Mouse (Mus musculus) heart, embryonic 13.5 days (tissue): ENCODE measurements at regions not wholly inside any gene's neighbourhood (a gene's known extent, or its start where the extent isn't known, plus 50 kb on each side); places are given as distances from the start of the nearest gene placed in this dataset.

ENCODE experiments used
- ATAC-seq: fragments of 200-750 bp; cut with Nextera tagmentation; 2 replicates; pipeline ENCODE4 v1.8.0; 2017; ENCODE audit warnings: moderate TSS enrichment; ENCODE audit not compliant: insufficient number of reproducible peaks, low FRiP score, low TSS enrichment; ENCODE audit errors: extremely low read depth
- H3K27ac ChIP-seq: fragments of 300-500 bp; sonication (generic); replicated peaks from 2 replicates; pipeline ENCODE4 v1.5.1; 2015; ENCODE audit warnings: moderate library complexity, mild to moderate bottlenecking, inconsistent platforms
- H3K27me3 ChIP-seq: fragments of 300-500 bp; sonication (generic); replicated peaks from 2 replicates; pipeline ENCODE4 v1.6.1; 2015; ENCODE audit warnings: mild to moderate bottlenecking, inconsistent platforms
- H3K36me3 ChIP-seq: fragments of 300-500 bp; sonication (generic); 2 replicates; pipeline ENCODE4 v1.6.1; 2015; ENCODE audit warnings: mild to moderate bottlenecking, inconsistent platforms
- H3K4me1 ChIP-seq: fragments of 300-500 bp; sonication (generic); 2 replicates; pipeline ENCODE4 v1.6.1; 2015; ENCODE audit warnings: inconsistent platforms
- H3K4me2 ChIP-seq: fragments of 300-500 bp; sonication (generic); 2 replicates; pipeline ENCODE4 v1.6.1; 2015; ENCODE audit warnings: inconsistent platforms, mild to moderate bottlenecking, moderate library complexity
- H3K4me3 ChIP-seq: fragments of 300-500 bp; sonication (generic); 2 replicates; pipeline ENCODE4 v1.5.1; 2015; ENCODE audit warnings: moderate library complexity, mild to moderate bottlenecking, inconsistent platforms
- H3K9ac ChIP-seq: fragments of 300-500 bp; sonication (generic); 2 replicates; pipeline ENCODE4 v1.6.1; 2015; ENCODE audit warnings: inconsistent platforms, mild to moderate bottlenecking, moderate library complexity
- H3K9me3 ChIP-seq: fragments of 300-500 bp; sonication (generic); 2 replicates; pipeline ENCODE4 v1.6.1; 2016; ENCODE audit warnings: inconsistent platforms
- WGBS: fragments of 180-500 bp; shearing (Covaris S2); methylation state at CpG from one replicate; pipeline ENCODE4 v1.1.7; 2015; ENCODE audit warnings: mixed read lengths; 5-methylcytosine and 5-hydroxymethylcytosine counted together

GRCm38 (mm10) chr14:54185265-54185830 is 68.6 kb downstream of the Dad1 start:
- no peak overlapping the region for H3K4me3 ChIP-seq
- H3K27me3 ChIP-seq: no peaks in the 10 kb centered on the region
- no peak overlapping the region for H3K9ac ChIP-seq
- H3K4me2 ChIP-seq: no peak overlapping the region
- peak overlapping the region; percentile 12; the same call in 1 of the 2 replicates for H3K27ac ChIP-seq
- H3K4me1 ChIP-seq: peaks cover 69% of the 10 kb centered on the region
- no peaks in the 10 kb centered on the region for H3K36me3 ChIP-seq
- 36% methylated on average over 6 of the region's 6 CpGs for WGBS
- H3K9me3 ChIP-seq: no peaks in the 10 kb centered on the region
- ATAC-seq: no peak

- no peaks in the 10 kb centered on the region for H3K27me3 ChIP-seq
- no peaks in the 10 kb centered on the region for H3K9me3 ChIP-seq
- H3K36me3 ChIP-seq: no peaks in the 10 kb centered on the region
- ATAC-seq: no peak
- H3K4me2 ChIP-seq: no peak overlapping the region
- H3K9ac ChIP-seq: no peak overlapping the region
- whole genome bisulfite sequencing: 73% methylated on average over 3 of the region's 3 CpGs
- H3K4me3 ChIP-seq: no peak overlapping the region
- H3K27ac ChIP-seq: no peak overlapping the region
- H3K4me1 ChIP-seq: peaks cover 59% of the 10 kb centered on the region
Observed at GRCm38 (mm10) chr14:54183873-54184272, 70.0 kb downstream of the Dad1 start.

- H3K4me3 ChIP-seq: no peak overlapping the region
- WGBS: 82% methylated on average over 10 of the region's 10 CpGs
- no peaks in the 10 kb centered on the region for H3K36me3 ChIP-seq
- H3K4me1 ChIP-seq: peaks cover 61% of the 10 kb centered on the region
- no peak overlapping the region for H3K4me2 ChIP-seq
- no peaks in the 10 kb centered on the region for H3K9me3 ChIP-seq
- no peak overlapping the region for H3K27ac ChIP-seq
- no peaks in the 10 kb centered on the region for H3K27me3 ChIP-seq
- no peak overlapping the region for H3K9ac ChIP-seq
- no peak for ATAC-seq
Observed at GRCm38 (mm10) chr14:54182838-54183237, 71.1 kb downstream of the Dad1 start.

DNA sequence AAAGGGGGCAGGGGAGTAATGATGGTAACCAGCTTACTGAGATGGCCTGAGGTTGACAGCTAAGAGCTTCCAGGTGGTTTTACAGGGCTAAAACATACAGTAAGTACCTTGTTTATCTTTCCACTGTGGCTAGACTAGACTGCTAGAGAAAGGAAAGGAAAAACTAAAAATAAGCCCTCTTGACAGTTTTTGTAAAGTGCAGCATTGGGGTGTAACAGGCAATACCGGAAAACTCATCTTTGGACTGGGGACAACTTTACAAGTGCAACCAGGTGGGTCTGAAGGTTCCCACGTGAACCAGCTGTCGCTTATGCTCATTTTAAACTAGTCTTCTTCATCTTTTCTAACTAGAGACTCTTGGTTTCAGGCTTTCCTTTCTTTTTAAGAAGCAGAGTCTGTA is 72.6 kb downstream of the Dad1 start:
- no peak for ATAC-seq
- Histone ChIP-seq H3K27me3 (no peaks in the 10 kb centered on the region), H3K4me3 (no peak overlapping the region), H3K27ac (peak overlapping the region; percentile 40), H3K4me2 (no peak overlapping the region), H3K4me1 (peaks cover 56% of the 10 kb centered on the region), H3K9me3 (no peaks in the 10 kb centered on the region), H3K36me3 (no peaks in the 10 kb centered on the region), H3K9ac (no peak overlapping the region)
- 57% methylated on average over 3 of the region's 3 CpGs for WGBS

DNA sequence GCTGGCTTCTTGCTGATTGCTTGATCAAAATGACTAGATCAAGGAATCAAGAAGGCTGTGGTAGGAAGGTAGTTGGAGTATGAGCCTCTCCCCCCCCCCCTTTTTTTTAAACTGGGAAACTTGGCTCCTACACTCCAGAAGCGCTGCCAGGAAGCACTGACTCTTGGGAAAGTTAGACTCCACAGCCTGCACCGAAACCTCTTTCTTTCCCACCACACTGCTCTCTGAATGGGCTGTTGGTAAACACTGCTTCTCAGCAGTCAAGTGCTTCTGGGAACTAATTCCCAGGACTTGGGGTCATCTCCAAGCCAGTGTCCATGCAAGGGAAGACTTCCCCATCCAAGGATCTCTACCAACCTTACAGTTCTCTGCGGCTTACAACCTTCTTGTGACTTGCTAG is 73.2 kb downstream of the Dad1 start:
- ATAC-seq: no peak
- Histone ChIP-seq H3K4me2 (no peak overlapping the region), H3K9me3 (no peaks in the 10 kb centered on the region), H3K36me3 (no peaks in the 10 kb centered on the region), H3K4me1 (peaks cover 52% of the 10 kb centered on the region), H3K27me3 (no peaks in the 10 kb centered on the region), H3K9ac (no peak overlapping the region), H3K27ac (peak overlapping the region; percentile 40), H3K4me3 (no peak overlapping the region)
- WGBS: 73% methylated on average over 3 of the region's 3 CpGs

- Histone ChIP-seq H3K4me3 (no peak overlapping the region), H3K27ac (peak overlapping the region; percentile 40), H3K4me1 (peaks cover 47% of the 10 kb centered on the region), H3K27me3 (no peaks in the 10 kb centered on the region), H3K36me3 (no peaks in the 10 kb centered on the region), H3K9ac (0 out of 2 replicates have a peak overlapping the region, but pooled peaks have one; percentile 14), H3K9me3 (no peaks in the 10 kb centered on the region), H3K4me2 (no peak overlapping the region)
- WGBS: 40% methylated on average over 3 of the region's 3 CpGs
- ATAC-seq: no peak
Observed at GRCm38 (mm10) chr14:54180271-54180670, 73.6 kb downstream of the Dad1 start.

GRCm38 (mm10) chr14:54178856-54179255 is 75.0 kb downstream of the Dad1 start:
- ATAC-seq: no peak
- Histone ChIP-seq H3K27me3 (no peaks in the 10 kb centered on the region), H3K36me3 (no peaks in the 10 kb centered on the region), H3K9ac (no peak overlapping the region), H3K4me1 (peaks cover 39% of the 10 kb centered on the region), H3K27ac (no peak overlapping the region), H3K4me3 (no peak overlapping the region), H3K9me3 (no peaks in the 10 kb centered on the region), H3K4me2 (no peak overlapping the region)
- 85% methylated on average over 3 of the region's 3 CpGs for WGBS

DNA sequence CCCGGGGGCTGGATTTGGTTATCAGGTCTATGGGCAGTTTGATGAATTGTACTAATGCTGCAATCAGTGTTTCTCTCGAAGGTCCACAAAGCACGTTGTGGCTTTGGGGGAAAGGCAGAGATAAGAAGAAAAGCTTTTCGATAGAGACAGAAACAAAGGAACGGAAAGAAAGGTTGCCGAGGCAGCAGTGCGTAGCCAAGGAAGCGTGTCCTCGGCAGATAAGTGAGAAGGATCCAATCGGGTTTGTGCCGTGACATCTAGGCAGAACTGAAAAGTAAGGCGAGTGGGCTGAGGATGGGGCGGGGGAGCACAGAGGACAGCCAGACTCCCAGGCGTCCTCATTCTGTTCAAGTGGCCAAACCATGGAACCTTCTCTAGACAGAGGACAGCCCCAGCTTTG is 77.4 kb downstream of the Dad1 start:
- Histone ChIP-seq H3K4me3 (no peak overlapping the region), H3K4me1 (peaks cover 38% of the 10 kb centered on the region), H3K27me3 (no peaks in the 10 kb centered on the region), H3K36me3 (no peaks in the 10 kb centered on the region), H3K4me2 (no peak overlapping the region), H3K27ac (peak overlapping the region; percentile 24; the same call in 1 of the 2 replicates), H3K9me3 (no peaks in the 10 kb centered on the region), H3K9ac (no peak overlapping the region)
- whole genome bisulfite sequencing: 32% methylated on average over 14 of the region's 14 CpGs
- no peak for ATAC-seq

GRCm38 (mm10) chr14:54175476-54175875 is 78.4 kb downstream of the Dad1 start:
- no peak overlapping the region for H3K27ac ChIP-seq
- no peaks in the 10 kb centered on the region for H3K36me3 ChIP-seq
- H3K27me3 ChIP-seq: no peaks in the 10 kb centered on the region
- peaks cover 36% of the 10 kb centered on the region for H3K4me1 ChIP-seq
- no peak overlapping the region for H3K4me2 ChIP-seq
- WGBS: 61% methylated on average over 5 of the region's 5 CpGs
- H3K4me3 ChIP-seq: no peak overlapping the region
- no peaks in the 10 kb centered on the region for H3K9me3 ChIP-seq
- H3K9ac ChIP-seq: no peak overlapping the region
- ATAC-seq: no peak

- 81% methylated on average over 5 of the region's 5 CpGs for WGBS
- H3K4me1 ChIP-seq: peaks cover 46% of the 10 kb centered on the region
- no peak overlapping the region for H3K9ac ChIP-seq
- H3K9me3 ChIP-seq: no peaks in the 10 kb centered on the region
- H3K4me3 ChIP-seq: no peak overlapping the region
- no peak overlapping the region for H3K27ac ChIP-seq
- ATAC-seq: no peak
- no peaks in the 10 kb centered on the region for H3K27me3 ChIP-seq
- H3K36me3 ChIP-seq: no peaks in the 10 kb centered on the region
- no peak overlapping the region for H3K4me2 ChIP-seq
Observed at GRCm38 (mm10) chr14:54173316-54173715, 80.6 kb downstream of the Dad1 start.

GRCm38 (mm10) chr14:54169254-54169653 is 84.7 kb downstream of the Dad1 start:
- H3K27me3 ChIP-seq: no peaks in the 10 kb centered on the region
- no peak for ATAC-seq
- no peak overlapping the region for H3K27ac ChIP-seq
- no peak overlapping the region for H3K4me2 ChIP-seq
- H3K4me1 ChIP-seq: peaks cover 70% of the 10 kb centered on the region
- 73% methylated on average over 7 of the region's 7 CpGs for WGBS
- H3K9ac ChIP-seq: no peak overlapping the region
- H3K4me3 ChIP-seq: no peak overlapping the region
- no peaks in the 10 kb centered on the region for H3K36me3 ChIP-seq
- H3K9me3 ChIP-seq: no peaks in the 10 kb centered on the region

- H3K36me3 ChIP-seq: no peaks in the 10 kb centered on the region
- H3K9ac ChIP-seq: no peak overlapping the region
- ATAC-seq: no peak
- H3K4me1 ChIP-seq: peaks cover 74% of the 10 kb centered on the region
- H3K4me2 ChIP-seq: no peak overlapping the region
- no peak overlapping the region for H3K4me3 ChIP-seq
- 59% methylated on average over 4 of the region's 4 CpGs for WGBS
- no peaks in the 10 kb centered on the region for H3K27me3 ChIP-seq
- no peaks in the 10 kb centered on the region for H3K9me3 ChIP-seq
- no peak overlapping the region for H3K27ac ChIP-seq
Observed at GRCm38 (mm10) chr14:54168414-54168931, 85.4 kb downstream of the Dad1 start.
